Mouse (Mus musculus) kidney, adult 2 months (tissue): ENCODE data around the gene Cables2.
"Not testable (repeated sequence)": the region's sequence is repeated elsewhere in the genome, so short reads cannot be mapped to it uniquely, and the experiment has no call there.

Source experiments
- CTCF ChIP-seq: fragments of 200-500 bp; conservative IDR thresholded peaks from 2 replicates; pipeline ENCODE4 v1.5.1; 2011; ENCODE audit warnings: low read depth, mild to moderate bottlenecking, control low read depth, low read length, moderate library complexity, mixed read lengths; ENCODE audit not compliant: insufficient read depth, insufficient read length
- POLR2A ChIP-seq: fragments of 200-500 bp; IDR thresholded peaks from one replicate; pipeline ENCODE4 v1.6.1; 2011; ENCODE audit warnings: low read depth, low read length, control low read depth

- not testable (repeated sequence) for TF ChIP-seq CTCF, POLR2A
Observed at GRCm38 (mm10) chr2:180258951-180259484, 14.3 kb downstream of the Cables2 start.
